Mouse (Mus musculus): ENCODE data around the gene Pip5k1c.

DNA sequence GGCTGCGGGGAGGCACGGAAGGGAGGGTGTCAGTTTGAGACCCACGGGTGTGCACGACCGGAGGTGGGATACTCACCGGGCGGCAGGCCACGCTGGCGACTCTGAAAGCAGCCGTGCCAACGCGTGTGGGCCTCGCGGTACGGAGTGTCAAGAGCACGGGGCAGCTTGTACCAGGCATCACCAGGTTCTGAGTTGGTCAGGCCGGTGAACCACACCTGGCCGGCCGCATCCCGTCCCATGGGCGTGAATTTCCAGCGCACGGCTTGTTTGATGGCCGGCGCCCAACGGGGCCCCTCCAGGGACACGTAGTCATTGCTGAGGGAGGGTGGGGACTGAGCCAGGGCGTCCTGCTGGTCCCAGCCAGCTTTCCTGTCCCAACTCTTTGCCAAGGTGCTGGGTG is 71.9 kb downstream of the Pip5k1c start:
- TF ChIP-seq CTCF (IDR thresholded peaks at IDR 0.05) (no peak), EP300 (IDR thresholded peaks at IDR 0.05) (no peak)
